Mouse (Mus musculus): ENCODE measurements at regions not wholly inside any gene's neighbourhood (a gene's known extent, or its start where the extent isn't known, plus 50 kb on each side); places are given as distances from the start of the nearest gene placed in this dataset.

GRCm38 (mm10) chr7:111283411-111283955, 200.7 kb upstream of the Eif4g2 start:
- TF ChIP-seq POLR2A (IDR thresholded peaks at IDR 0.05; ENCODE audit: borderline replicate concordance, extremely low read depth, low read depth, low read length), result no peak
- TF ChIP-seq CTCF (IDR thresholded peaks at IDR 0.05; ENCODE audit: insufficient read depth, low read length), result no peak
